Mouse (Mus musculus) mammary gland, adult 2 months (tissue): ENCODE results near the gene Tmem219. TPM values are rescaled to one million over a fixed set of nuclear protein-coding genes. Genes with fewer than 3 reads are reported as not detected.

ENCODE experiments used
- polyA plus RNA-seq: library from polyadenylated mRNA; depleted of rRNA; stranded (reverse); fragments of >200 nt; gene quantifications from 2 replicates; pipeline ENCODE4 v1.2.3, GENCODE M21; 2012; ENCODE audit warnings: low replicate concordance; rRNA removed

Tmem219 gene
- 96.1 and 130 TPM in 2 replicates for polyA plus RNA-seq

GRCm38 (mm10) chr7:126922624-126923060 is at the start of gene Tmem219:
Gene Tmem219, minus strand, starts transcription at chr7:126922917.

GRCm38 (mm10) chr7:126949793-126950646 is 27.3 kb upstream of the Tmem219 start, which contains the start of gene Sez6l2:
Gene Sez6l2, plus strand, starts transcription at chr7:126950563.

GRCm38 (mm10) chr7:126949403-126949792 is 26.7 kb upstream of the Tmem219 start, which contains the start of gene Asphd1:
Gene Asphd1, minus strand, starts transcription at chr7:126949582.

GRCm38 (mm10) chr7:126928384-126929037 is 5.8 kb upstream of the Tmem219 start, which contains the start of gene Kctd13:
Gene Kctd13, plus strand, starts transcription at chr7:126928879.

GRCm38 (mm10) chr7:126884286-126885164 is 38.2 kb downstream of the Tmem219 start, which contains the start of gene Taok2:
Gene Taok2, minus strand, starts transcription at chr7:126884703.

GRCm38 (mm10) chr7:126862147-126862784 is 60.5 kb downstream of the Tmem219 start, which contains the start of gene Ino80e:
Gene Ino80e, minus strand, starts transcription at chr7:126862377.

GRCm38 (mm10) chr7:126861429-126862130 is 61.1 kb downstream of the Tmem219 start, which contains the start of gene Hirip3:
Gene Hirip3, plus strand, starts transcription at chr7:126861972.

GRCm38 (mm10) chr7:126847116-126847420 is 75.6 kb downstream of the Tmem219 start, which contains the start of gene Doc2a:
Gene Doc2a, plus strand, starts transcription at chr7:126847416.

Other genes starting within 250 kb of the Tmem219 start
- 130 and 194 TPM in 2 replicates for gene Sult1a1, start 246.5 kb downstream of the Tmem219 start, polyA plus RNA-seq
- 29.7 and 49.0 TPM in 2 replicates for gene Bola2, start 227.5 kb downstream of the Tmem219 start, polyA plus RNA-seq
- 27.3 and 33.4 TPM in 2 replicates for gene Slx1b, start 227.1 kb downstream of the Tmem219 start, polyA plus RNA-seq
- 442 and 1,092 TPM in 2 replicates for gene Coro1a, start 215.1 kb downstream of the Tmem219 start, polyA plus RNA-seq
- 204 and 252 TPM in 2 replicates for gene Mapk3, start 163.3 kb downstream of the Tmem219 start, polyA plus RNA-seq
- 40.1 and 57.3 TPM in 2 replicates for gene Gdpd3, start 156.6 kb downstream of the Tmem219 start, polyA plus RNA-seq
- gene Ypel3, start 146.0 kb downstream of the Tmem219 start, polyA plus RNA-seq, result 391 and 922 TPM in 2 replicates
- gene Tbx6, start 141.4 kb downstream of the Tmem219 start, polyA plus RNA-seq, result 11.6 and 16.3 TPM in 2 replicates
- 180 and 199 TPM in 2 replicates for gene Ppp4c, start 130.4 kb downstream of the Tmem219 start, polyA plus RNA-seq
- gene Fam57b, start 125.2 kb downstream of the Tmem219 start, polyA plus RNA-seq, result 44.5 and 50.4 TPM in 2 replicates
- gene 4930451I11Rik, start 91.3 kb downstream of the Tmem219 start, polyA plus RNA-seq, result not detected in 2 replicates
- 0.04 TPM in 1 of 2 replicates, not detected in the other for gene Doc2a, start 75.5 kb downstream of the Tmem219 start, polyA plus RNA-seq
- gene Hirip3, start 60.9 kb downstream of the Tmem219 start, polyA plus RNA-seq, result 2.8 and 3.3 TPM in 2 replicates
- 67.6 and 89.1 TPM in 2 replicates for gene Ino80e, start 60.5 kb downstream of the Tmem219 start, polyA plus RNA-seq
- 75.5 and 171 TPM in 2 replicates for gene Taok2, start 38.2 kb downstream of the Tmem219 start, polyA plus RNA-seq
- gene Kctd13, start 6.0 kb upstream of the Tmem219 start, polyA plus RNA-seq, result 24.1 and 31.6 TPM in 2 replicates
- 0.20 and 0.35 TPM in 2 replicates for gene Asphd1, start 26.7 kb upstream of the Tmem219 start, polyA plus RNA-seq
- gene Sez6l2, start 27.6 kb upstream of the Tmem219 start, polyA plus RNA-seq, result 3.1 and 3.5 TPM in 2 replicates
- 251 and 278 TPM in 2 replicates for gene Cdipt, start 53.0 kb upstream of the Tmem219 start, polyA plus RNA-seq
- gene Cdiptos, start 53.2 kb upstream of the Tmem219 start, polyA plus RNA-seq, result 0.82 and 3.2 TPM in 2 replicates
- gene Mvp, start 91.7 kb upstream of the Tmem219 start, polyA plus RNA-seq, result 90.2 and 123 TPM in 2 replicates
- 2.4 and 3.3 TPM in 2 replicates for gene Pagr1b, start 93.6 kb upstream of the Tmem219 start, polyA plus RNA-seq
- gene Pagr1a, start 94.4 kb upstream of the Tmem219 start, polyA plus RNA-seq, result 0.93 and 1.2 TPM in 2 replicates
- gene Gm42742, start 98.2 kb upstream of the Tmem219 start, polyA plus RNA-seq, result 26.4 and 46.4 TPM in 2 replicates
- 22.2 and 31.3 TPM in 2 replicates for gene Prrt2, start 98.3 kb upstream of the Tmem219 start, polyA plus RNA-seq
- 126 and 431 TPM in 2 replicates for gene Maz, start 104.1 kb upstream of the Tmem219 start, polyA plus RNA-seq
- gene Kif22, start 119.6 kb upstream of the Tmem219 start, polyA plus RNA-seq, result 1.8 and 2.1 TPM in 2 replicates
- gene Zg16, start 164.4 kb upstream of the Tmem219 start, polyA plus RNA-seq, result 0.34 TPM in 1 of 2 replicates, not detected in the other
- 52.3 and 188 TPM in 2 replicates for gene AI467606, start 168.4 kb upstream of the Tmem219 start, polyA plus RNA-seq
- 7.9 and 9.5 TPM in 2 replicates for gene Qprt, start 199.3 kb upstream of the Tmem219 start, polyA plus RNA-seq
- 27.8 and 37.7 TPM in 2 replicates for gene Spn, start 214.9 kb upstream of the Tmem219 start, polyA plus RNA-seq